Mouse (Mus musculus): Measurements from ENCODE around the gene Hipk3.

Hipk3 gene

DNA sequence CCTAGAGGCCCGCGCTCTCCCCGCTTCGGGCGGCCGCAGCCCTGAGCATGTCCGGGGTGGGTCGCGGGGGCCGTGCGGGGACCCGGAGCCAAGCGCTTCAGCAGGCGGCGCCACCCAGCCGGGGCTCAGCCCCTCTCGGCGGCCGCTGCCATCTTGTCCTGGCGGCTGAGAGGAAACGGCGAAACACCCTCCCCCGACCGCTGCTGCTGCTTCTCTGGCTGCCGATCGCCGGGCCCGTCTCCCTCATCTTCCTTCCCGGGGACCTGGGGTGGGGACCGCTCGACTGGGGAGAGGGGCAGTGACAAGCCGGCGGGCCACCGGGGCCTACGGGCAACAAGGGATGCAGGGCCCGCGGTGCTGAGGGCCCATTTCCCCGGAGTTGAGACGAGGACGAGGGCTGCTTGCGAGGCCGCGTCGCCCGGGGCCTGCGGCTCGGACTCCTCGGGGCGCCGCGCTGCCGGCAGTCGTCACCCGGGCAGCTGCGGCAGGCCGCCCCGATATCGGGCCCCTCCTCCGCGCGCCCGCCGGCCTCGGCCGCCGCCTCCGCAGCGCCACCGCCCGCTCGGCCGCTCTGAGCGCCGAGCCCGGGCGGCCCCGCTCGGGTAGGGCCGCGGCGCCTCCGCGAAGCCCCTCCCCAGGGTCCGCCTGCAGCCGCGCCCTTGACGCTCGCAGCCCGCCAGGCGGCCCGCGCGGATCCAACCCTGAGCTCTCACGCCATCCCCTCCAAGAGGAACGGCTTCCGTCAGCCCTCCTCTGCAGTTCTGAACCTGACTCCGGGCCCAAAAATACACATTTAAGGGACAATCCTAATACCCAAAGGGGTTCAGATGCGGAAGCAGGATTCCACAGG, at the start of gene Hipk3:
TSS of gene Hipk3 (minus strand) at position 496 of the 850 bp plus-strand sequence.
- peak; percentile 74 for DNase-seq (ENCODE audit: low spot score)

- DNase-seq (ENCODE audit: low spot score), result no peak
Measured at GRCm38 (mm10) chr2:104540286-104540685, 46.0 kb upstream of the Hipk3 start.

- peak; percentile 95 for DNase-seq (ENCODE audit: low spot score)
Measured at GRCm38 (mm10) chr2:104534751-104535150, 40.5 kb upstream of the Hipk3 start.

DNA sequence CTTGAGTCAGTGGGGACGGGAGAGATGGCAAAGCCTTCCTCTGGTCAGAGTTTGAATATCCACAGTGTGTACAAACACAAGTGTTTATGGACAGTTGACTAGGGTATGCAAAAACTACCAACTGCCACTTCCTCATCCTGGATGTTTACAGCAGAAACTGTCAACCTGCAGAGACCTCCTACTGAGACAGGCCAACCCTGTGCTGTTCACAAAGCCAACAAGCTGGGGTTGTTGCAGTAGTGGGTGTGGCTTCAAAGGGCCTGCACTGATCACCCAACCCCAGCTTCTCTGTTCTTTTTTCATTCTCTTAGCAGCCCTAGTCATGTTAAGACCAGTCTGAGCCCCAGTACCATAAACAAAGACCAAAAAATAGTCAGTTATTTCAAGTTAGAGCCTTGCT, 38.3 kb upstream of the Hipk3 start:
- no peak for DNase-seq (ENCODE audit: low spot score)

DNA sequence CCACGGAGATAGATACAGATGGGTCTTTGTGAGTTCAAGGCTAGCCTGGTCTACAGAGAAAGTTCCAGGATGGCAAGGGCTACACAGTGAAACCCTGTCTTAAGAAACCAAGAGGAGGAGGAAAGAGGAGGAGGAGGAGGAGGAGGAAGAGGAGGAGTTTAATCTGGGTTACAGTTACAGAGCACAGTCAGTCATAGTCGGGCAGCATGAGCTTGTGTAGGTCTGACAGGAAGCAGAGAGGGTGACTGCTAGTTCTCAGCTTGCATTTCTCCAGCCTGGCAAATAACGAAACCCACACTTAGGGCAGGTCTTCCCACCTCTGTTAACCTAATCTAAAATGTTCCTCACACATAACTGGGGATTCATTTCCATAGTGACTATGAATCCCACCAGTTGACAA, 32.3 kb upstream of the Hipk3 start:
- DNase-seq (ENCODE audit: low spot score), result no peak

DNA sequence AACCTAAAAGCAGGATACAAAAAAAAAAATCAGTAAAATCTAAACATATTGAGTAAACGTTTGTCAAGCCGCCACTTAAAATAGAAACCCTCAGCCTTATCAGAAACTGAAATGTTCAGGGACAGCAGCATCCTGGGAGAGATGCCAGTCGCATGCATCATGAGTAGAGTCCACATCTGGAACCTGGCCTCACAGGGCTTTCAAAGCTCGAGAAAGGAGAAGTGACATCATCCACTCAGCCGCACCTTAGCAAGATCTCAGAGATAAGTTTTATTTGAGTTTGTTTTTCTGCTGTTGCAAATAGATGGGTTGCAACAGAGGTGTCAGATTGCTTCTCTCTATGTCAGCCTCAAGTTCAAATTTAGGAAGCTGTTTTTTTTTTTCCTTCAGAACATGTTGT, 31.3 kb upstream of the Hipk3 start:
- peak; percentile 54 for DNase-seq (ENCODE audit: low spot score)

DNA sequence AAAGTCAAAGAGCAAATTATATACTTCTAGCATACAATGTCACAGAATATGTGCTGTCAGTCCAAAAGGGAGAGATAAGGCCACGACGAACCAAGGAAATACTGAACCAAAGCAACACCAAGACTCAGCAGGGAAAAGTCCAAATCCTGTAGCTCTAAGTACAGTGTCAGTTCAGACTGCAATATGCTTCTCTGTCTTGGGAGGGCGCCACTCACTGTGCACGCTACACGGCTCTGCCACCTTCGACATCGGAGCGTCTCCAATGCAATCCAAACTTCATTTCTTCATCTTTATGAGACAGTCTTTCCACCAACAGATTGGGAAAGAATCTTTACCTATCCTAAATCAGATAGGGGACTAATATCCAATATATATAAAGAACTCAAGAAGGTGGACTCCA, 17.4 kb upstream of the Hipk3 start:
- DNase-seq (ENCODE audit: low spot score), result no peak

DNA sequence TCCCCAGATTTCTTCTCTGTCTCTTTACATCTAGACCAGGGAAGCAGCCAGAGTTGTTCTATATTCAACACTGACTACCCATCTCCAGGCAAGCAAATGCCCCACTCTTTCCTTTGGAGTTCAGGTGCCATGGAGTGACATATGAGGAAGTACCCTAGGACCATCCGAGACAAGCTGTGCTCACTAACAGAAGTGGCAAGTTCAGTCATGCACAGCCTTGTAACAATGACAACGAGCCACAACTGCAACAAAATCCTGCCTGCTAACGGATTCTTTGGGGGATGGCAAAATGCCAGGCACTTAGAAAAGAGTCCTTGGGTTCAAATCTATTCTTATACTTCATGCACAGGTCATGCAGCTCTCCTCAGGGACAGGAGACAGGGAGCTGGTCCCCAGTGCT, 8.1 kb upstream of the Hipk3 start:
- no peak for DNase-seq (ENCODE audit: low spot score)

- no peak for DNase-seq (ENCODE audit: low spot score)
Measured at GRCm38 (mm10) chr2:104501091-104501490, 6.8 kb upstream of the Hipk3 start.

DNA sequence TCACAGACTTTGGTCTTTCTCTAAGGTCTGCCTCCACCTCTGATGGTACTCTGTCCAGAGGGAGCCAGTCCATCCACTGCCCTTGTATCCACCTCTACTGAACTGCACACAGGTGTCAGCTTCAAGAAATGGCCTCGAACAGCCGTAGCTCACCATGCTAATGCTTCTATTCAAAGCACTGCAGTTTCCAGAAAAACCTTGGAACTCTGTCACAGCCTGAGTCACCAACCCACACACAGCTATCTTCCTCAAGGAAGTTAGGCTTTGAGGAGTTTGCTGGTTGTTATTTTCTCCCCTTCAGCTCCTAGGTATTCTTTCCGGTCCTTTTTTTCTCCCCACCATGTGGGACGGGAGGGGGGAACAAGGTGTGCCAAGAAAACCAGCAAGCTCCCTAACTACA, 3.5 kb upstream of the Hipk3 start:
- no peak for DNase-seq (ENCODE audit: low spot score)

- no peak for DNase-seq (ENCODE audit: low spot score)
Measured at GRCm38 (mm10) chr2:104497231-104497630, 3.0 kb upstream of the Hipk3 start.

DNA sequence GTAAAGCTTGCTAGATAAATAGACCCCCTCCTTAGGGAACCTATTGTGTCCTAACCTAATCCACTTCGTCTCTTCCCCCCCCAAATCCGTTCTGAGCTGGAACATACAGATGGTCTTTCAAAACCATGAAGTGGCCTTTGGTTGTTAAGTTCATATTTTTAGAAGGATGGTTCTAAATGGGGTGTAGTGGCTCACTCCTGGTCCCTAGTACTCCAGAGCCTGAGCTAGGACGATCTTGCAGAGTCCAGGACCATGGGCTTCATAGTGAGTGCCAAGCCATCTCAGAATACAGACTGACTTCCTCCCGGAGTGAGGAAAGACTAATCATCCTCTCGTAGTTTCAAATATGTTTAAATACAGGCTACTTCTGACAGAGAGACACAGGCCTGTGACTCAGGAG, 2.0 kb upstream of the Hipk3 start:
- no peak for DNase-seq (ENCODE audit: low spot score)

DNA sequence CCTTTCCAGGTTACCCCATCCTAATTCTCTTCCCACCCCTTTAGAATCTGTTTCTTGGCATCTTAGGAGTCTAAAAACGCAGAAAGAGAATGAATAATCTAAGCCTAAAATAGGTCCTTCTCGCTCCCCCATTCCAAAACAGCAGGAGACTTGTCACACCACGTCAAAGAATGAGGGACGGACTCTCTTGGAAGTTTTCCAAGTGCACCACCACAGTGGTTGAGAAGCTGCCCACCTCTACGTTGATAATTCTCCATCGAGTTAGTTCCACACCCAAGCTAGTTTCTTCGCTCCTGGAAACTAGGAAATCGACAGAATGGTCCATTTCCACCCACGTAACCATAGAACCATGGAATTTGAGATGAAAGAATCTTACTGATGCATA, 547 bp upstream of the Hipk3 start:
- no peak for DNase-seq (ENCODE audit: low spot score)

- peak; percentile 90 for DNase-seq (ENCODE audit: low spot score)
Measured at GRCm38 (mm10) chr2:104493021-104493950, 960 bp downstream of the Hipk3 start.

- DNase-seq (ENCODE audit: low spot score), result no peak
Measured at GRCm38 (mm10) chr2:104491221-104491795, 2.9 kb downstream of the Hipk3 start.

GRCm38 (mm10) chr2:104490761-104491160, 3.5 kb downstream of the Hipk3 start:
- peak; percentile 47 for DNase-seq (ENCODE audit: low spot score)

DNA sequence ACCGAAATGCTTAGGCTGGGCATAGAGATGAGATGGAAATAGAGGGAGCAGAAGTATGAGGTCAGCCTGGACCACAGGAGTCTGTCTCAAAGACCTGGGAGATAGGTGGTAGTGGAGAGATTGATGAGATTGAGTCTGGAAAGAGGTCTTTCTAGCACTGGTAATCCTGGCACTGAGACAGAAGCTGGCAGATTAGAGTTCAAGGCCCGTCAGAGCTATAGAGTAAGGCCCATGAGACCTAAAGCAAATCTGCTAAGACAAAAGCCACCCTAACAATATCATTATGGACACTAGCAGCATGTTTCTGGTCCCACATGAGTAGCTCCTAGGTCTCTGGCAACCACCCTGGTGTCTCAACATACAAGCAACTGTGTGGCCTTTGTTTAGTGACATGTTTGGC, 4.4 kb downstream of the Hipk3 start:
- no peak for DNase-seq (ENCODE audit: low spot score)

DNA sequence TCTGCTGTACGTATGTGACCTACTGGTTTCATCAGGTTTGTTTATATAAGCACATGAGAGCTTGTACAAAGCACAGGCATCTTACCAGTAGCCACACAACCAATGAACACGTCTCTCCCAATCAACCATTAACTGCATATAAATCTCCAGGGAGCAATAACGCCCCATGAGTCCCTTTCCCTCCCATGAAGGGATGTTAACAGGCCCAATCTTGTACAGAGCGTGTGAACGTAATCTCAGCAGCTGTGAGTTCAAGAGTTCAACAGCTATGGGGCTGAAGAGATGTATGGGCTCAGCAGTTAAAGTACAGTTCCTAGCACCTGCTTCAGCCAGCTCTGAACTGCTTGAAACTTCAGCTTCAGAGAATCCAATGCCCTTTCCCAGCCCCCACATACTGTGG, 9.8 kb downstream of the Hipk3 start:
- no peak for DNase-seq (ENCODE audit: low spot score)

- peak; percentile 46 for DNase-seq (ENCODE audit: low spot score)
Measured at GRCm38 (mm10) chr2:104482156-104482555, 12.1 kb downstream of the Hipk3 start.

- DNase-seq (ENCODE audit: low spot score), result no peak
Measured at GRCm38 (mm10) chr2:104479054-104479453, 15.2 kb downstream of the Hipk3 start.

- DNase-seq (ENCODE audit: low spot score), result no peak
Measured at GRCm38 (mm10) chr2:104477398-104478015, 16.7 kb downstream of the Hipk3 start.

GRCm38 (mm10) chr2:104472056-104472455, 22.2 kb downstream of the Hipk3 start:
- no peak for DNase-seq (ENCODE audit: low spot score)
